Mouse (Mus musculus) kidney, postnatal 36 days (tissue): Measurements from ENCODE around the gene Psmd11.
A peak's percentile ranks its signal among the peaks of the same experiment; 100 is the strongest.
"Not testable (repeated sequence)": the region's sequence is repeated elsewhere in the genome, so short reads cannot be mapped to it uniquely, and the experiment has no call there.

ENCODE experiments used
- DNase-seq, 2 experiments: peaks; one replicate each; pipeline ENCODE4 v3.0.0; 2021 to 2022; ENCODE audit warnings: mixed read lengths in 2 of 2

The Psmd11 gene

DNA sequence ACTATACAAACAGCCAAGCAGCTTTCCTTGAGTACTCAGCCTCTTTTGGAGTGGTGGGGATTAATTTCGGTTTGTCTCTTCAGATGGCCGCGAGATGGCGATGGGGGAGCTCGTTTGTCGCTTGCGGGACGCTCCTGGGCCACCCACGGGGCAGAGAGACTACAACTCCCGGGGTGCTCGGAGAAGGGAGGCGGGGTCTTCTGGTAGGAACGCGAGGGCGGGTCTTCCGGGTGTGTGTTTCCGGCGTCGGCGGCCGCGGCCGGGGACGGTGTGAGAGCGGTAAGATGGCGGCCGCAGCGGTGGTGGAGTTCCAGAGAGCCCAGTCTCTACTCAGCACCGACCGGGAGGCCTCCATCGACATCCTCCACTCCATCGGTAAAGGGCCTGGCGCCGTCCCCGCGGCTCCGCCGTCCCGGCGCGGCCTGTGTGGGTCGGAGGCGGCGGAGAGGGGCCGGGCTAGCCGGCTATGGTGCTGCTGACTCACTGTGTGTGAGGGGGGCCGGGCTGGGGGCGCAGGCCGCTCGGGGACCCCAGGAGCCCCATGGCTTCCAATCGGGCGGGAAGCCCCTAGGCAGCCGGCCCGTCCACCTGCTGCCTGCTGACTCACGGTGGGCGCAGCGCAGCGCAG is at the start of gene Psmd11:
Psmd11 (plus strand) TSS at position 235 of the 628 bp plus-strand sequence.
- DNase-seq: peak; percentile 97 to 98

DNA sequence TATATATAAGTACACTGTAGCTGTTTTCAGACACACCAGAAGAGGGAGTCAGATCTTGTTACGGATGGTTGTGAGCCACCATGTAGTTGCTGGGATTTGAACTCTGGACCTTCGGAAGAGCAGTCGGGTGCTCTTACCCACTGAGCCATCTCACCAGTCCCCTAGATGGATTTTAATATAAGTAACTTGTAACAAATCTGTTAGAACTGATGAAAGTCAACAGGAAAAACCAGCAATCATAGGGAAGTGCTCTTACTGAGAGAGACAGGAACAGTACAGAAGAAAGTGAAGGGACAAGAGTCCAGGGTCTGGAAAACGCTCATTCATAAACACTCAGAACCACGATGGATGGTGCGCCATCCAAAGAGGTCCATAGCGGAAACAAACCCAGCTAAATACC is 49.2 kb upstream of the Psmd11 start:
- DNase-seq: not testable (repeated sequence)

DNA sequence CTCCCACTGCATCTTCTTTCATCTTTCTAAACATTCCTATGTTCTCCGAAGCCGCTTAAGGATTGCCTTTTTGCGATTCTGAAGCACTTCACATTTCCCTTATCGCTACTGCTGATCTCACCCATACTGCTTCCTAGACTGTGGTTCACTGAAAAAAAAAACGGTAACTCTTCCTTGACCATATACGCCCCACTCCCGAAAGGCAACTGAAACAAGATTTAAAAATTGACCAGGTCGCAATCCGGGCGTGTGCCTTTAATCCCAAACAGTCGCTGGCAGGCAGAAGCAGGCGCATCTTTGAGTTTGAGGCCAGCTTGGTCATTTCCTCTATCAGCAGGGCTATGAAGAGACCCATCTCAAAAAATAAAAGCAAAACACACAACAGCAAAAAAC is 45.8 kb upstream of the Psmd11 start:
- peak; percentile 35 to 44 for DNase-seq

DNA sequence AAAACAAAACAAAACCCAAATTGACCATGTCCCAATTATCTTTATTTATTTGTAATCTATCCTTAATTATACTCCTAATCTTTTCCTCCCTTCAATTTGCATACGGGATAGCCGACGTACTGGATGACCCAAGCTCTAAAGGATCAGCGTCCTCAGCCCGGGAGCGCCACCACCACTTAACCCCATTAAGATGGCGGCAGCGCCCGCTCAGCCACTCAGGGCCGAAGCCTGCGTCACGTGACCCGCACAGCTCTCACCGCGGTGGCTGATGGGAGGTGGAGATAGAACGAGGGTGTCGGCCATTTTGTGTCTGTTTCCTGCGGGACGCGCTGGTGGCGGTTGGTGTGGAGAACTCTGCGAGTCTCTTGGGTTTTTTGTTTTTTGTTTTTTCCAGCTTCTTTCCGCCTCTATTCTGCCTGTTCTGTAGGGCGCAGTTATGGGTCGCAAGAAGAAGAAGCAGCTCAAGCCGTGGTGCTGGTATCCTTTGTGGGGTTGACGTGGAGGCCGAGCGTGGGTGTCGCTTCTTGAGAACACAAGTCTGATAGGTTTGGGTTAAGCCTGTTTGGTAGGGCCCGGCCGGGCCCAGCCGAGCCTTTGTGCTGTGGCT is 45.3 kb upstream of the Psmd11 start, which contains the start of gene Zfp207:
Zfp207 (plus strand) TSS at position 261 of the 607 bp plus-strand sequence.
- peak; percentile 99 for DNase-seq

DNA sequence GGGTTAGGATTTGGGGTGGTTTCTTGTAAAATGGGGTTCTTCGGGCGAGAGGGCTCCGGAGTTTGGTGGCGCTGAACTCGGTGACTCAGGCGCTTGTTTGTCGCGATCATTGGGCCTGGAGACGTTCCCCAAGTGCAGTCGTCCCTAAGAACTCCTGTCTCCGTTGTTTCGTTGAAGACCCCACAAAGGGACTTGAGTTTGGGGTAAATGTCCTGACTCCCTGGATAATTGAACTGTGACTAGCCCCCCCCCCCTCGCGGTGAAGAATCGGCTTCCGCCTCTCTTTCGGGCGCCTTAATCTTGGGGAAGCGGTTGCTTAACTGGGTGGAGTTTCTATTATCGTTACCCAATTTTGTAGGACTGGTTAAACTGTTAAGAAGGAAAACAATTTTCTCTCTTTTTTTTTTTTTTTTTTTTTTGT is 44.8 kb upstream of the Psmd11 start:
- peak in 1 of 2 experiments; percentile 56 for DNase-seq

DNA sequence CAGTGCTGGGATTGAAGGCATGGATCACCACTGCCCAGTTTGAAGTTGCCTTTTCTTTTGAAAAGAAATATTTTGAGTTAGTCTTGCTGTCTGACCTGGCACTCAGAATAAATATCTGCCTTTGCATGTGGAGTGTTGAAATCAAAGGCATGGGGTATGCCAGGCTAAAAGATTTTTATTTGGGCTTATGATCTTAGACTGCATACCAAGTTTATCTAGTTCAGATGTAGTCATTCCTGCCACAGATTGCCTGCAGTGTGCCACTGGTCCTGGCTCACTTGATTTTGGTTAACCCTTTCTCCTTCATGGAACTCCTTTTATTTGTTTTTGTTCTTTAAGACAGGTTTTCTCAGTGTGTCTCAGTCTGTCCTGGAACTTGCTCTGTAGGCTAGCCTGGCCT is 44.0 kb upstream of the Psmd11 start:
- peak in 1 of 2 experiments; percentile 10 for DNase-seq

DNA sequence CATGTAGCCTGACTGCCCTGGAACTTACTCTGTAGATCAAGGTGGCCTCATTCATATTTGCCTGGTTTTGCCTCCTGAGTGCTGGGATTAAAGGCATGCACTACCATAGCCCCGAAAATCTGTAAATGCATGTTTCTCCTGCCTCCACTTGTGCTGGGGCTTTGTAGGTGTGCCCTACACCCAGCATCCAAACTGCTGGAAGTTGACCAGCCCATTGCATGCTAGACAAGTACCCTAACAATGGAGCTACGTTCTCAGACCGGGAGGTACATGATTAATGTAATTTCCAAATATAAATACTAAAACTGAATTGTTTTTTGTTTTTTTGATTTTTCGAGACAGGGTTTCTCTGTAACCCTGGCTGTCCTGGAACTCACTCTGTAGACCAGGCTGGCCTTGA is 43.4 kb upstream of the Psmd11 start:
- DNase-seq: peak in 1 of 2 experiments; percentile 5

DNA sequence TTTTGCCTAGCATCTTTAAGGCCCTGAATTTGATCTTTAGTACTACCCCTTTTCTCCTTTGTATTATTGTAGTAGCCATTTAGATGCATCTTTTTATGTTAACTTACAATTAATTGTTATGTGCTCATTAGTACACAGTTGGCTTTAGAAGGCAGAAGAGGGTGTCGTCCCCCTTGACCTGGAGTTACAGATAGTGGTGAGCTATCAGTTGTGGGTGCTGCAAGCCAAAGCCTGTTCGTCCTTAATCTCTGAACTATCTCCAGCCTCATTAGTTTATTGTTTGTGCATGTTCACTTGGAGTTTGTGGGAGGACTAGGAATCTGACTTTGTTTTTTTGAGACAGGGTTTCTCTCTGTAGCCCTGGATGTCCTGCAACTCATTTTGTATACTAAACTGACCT is 41.6 kb upstream of the Psmd11 start:
- no peak for DNase-seq

DNA sequence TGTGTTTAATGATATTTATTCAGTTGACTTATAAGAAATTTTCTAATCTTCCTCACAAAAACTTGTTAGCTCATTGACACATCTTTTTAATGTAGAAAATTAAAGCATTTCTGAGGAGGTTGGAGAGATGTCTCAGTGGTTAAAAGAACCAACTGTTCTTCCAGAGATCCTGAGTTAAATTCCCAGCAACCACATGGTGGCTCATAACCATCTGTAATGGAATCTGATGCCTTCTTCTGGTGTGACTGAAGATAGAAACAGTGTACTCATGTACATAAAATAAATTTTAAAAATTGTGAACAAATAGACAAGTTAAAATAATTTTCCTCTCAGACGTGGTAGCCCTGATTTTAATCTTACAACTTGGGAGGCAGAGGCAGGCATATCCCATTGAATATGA is 38.5 kb upstream of the Psmd11 start:
- no peak for DNase-seq

DNA sequence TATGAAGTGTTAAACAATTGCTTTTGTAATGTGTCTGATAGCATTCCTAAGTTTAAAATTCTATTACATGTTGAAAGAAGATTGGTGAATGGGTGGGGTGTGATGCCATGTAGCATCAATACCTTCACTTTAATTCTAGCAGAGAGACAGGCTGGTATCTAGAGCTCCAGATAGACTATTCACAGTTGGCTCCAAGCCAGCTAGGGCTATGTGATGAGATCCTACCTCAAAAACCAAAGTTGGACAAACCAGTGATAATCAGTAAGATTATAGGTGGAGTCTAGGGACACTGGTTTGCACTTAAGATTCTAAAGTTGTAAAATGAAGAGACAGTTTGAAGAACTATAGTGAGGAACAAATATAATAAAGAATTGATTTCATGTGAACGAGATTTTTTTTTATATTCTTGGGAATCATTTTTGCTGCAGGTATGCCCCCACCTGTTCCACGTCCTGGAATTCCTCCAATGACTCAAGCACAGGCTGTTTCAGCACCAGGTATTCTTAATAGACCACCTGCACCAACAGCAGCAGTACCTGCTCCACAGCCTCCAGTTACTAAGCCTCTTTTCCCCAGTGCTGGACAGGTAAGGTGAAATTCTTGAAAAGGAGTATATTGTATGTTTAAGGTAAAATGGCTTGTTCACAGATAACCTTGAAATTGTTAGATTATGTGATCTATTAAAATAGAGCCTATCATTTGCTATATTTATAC is 36.9 kb upstream of the Psmd11 start:
- DNase-seq: no peak

DNA sequence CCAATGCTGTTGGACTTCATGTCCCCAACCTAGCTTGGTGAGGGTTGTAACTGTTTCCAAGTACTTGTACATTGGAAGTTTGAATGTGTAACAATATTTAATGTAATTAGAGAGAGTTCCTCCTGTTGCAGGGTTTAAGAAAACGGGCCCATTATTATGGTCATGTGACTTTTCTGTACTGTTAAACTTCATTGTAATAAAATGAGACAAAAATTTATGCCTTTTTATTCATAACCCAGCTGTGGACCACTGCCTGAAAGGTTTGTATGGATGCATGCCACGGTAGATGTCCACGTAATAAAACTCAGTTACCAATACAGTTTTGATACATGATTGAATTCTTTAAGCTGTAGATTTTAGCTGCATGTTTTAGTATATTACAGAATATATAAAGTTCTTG is 32.5 kb upstream of the Psmd11 start:
- no peak for DNase-seq

DNA sequence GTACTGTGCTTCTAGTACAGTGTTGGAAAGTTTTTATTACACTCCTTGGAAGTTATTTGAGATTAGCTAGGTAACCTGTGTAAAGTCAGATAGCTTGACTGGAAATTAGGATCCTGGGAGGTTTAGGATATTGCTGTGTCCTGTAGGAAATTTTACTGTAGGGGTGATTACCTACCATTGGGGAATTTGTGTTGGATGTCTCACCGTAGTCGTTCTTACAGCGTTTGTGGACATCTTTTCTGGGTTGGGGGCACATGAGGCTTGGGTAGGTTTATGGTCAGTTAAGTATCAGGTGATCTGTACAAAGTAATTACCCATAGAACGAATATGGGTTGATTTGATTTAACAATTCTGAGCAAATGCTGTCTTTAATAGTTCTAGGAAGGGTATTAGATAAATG is 31.8 kb upstream of the Psmd11 start:
- DNase-seq: no peak

DNA sequence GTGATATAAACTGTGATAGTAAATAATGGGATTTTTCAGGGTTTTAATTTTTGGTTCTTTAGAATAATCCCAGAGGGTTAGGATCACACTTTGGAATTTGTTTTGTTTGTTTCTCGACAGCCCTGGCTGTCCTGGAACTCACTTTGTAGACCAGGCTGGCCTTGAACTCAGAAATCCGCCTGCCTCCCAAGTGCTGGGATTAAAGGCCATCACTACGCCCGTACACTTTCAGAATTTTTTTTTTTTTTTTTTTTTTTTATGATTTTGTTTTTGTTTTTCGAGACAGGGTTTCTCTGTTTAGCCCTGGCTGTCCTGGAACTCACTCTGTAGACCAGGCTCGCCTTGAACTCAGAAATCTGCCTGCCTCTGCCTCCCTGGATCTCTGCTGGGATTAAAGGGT is 20.5 kb upstream of the Psmd11 start:
- DNase-seq: not testable (repeated sequence)

DNA sequence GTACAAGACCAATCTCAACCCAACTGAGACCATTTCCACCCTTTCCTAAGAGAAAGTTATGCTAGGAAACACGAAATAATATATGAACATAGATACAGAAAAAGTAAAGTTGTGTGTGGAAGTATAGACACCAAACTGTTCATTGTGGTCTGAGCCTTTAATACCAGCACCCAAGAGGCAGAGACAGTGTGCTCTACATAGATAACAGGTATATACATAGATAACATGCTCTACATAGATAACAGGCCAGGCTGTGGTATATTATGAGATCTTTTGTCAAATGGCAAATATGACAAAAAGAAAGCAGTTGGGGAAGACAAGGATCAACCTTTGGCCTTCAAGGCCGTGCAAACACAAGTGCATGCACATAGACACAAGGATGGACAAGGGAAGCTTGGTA is 18.0 kb upstream of the Psmd11 start:
- no peak for DNase-seq

DNA sequence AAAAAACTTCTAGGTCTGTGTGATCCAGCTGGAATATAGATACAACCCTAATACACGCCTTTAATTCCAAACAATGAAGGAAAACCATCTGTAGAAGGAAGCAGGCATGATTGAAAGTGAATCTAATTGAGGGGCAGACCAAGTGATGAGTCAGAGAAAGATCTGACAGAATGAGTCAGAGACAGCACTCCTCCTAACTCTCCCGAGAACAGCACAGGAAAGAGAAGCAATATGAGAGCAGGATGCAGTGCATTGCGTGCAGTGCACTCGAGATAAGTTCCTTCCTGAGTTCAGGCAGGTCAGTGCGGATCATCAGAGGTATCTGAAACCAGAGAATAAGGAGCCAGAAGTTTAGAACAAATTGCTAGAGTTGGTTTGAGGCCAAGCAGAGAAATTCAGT is 11.3 kb upstream of the Psmd11 start:
- DNase-seq: no peak

DNA sequence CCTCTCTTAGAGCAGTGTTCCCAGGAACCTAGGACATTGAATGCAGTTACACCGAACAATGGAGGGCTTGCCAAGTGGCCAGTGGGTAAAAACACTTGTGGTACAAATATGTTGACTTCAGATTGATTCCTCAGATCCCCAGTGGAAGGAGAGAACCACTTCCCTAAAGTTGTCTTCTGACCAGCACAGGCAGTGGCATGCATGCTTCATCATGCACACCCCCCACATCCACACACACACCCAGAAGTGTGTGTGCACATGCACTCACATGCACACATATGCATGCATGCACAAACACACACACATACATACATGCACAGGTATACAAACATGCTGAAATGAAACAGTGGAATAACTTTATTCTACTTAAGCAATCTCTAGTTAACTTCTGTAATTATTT is 8.7 kb upstream of the Psmd11 start:
- DNase-seq: no peak

DNA sequence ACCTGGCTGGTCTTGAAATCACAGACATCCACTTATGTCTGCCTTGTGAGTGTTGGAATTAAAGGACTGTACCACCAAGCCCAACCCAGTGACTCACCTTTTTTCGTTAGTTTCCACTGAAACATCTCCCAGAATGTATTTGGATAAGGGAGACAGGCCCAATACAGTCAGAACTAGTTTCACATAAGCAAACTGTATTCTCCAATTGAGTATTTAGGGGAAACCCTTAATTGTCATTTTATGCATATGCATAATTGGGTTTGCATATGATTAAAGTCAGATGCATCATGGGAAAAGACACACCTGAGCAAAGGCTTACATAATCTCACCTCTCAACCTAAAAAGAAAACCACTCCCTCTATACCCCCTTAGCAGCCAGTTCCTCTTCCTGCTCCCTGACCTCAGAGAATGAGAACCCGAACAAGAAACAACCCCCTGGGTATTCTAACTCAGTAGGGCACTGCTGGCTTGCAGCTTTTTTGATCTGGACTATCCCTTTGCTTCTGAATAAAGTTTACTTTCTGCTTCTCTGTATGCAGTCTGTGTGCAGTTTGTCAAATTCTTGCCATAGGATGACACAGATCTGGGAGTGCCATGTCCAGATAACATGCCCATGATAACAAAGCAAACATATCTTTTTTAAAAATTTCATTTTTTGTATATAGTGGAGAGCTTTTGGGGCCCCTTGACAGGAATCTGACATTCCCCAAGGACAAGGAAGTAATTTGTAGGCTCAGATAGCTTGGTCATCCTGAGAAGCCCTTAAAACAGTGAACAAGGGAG is 8.0 kb upstream of the Psmd11 start:
- no peak for DNase-seq

DNA sequence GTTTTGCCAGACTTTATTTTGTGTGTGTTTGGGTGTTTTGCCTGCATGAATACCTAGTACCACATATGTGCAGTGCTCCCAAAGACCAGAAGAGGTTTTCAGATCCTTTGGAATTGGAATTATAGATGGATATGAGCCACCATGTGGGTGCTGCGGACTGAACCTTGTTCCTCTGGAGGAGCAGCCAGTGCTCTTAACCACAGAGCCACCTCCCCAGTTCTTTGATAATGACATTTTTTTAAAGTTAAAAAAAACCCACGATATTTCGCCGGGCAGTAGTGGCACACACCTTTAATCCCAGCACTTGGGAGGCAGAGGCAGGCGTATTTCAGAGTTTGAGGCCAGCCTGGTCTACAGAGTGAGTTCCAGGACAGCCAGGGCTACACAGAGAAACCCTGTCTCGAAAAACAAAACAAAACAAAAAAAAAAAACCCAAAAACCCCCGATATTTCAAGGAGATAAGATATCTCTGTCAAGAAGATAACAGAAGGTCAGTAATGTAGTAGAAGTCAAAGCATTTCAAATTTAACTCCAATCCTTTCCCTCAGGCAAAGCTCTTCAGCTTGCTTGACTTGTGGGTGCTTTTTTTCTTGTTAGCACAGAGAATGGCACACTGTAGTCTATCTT is 6.9 kb upstream of the Psmd11 start:
- no peak for DNase-seq

DNA sequence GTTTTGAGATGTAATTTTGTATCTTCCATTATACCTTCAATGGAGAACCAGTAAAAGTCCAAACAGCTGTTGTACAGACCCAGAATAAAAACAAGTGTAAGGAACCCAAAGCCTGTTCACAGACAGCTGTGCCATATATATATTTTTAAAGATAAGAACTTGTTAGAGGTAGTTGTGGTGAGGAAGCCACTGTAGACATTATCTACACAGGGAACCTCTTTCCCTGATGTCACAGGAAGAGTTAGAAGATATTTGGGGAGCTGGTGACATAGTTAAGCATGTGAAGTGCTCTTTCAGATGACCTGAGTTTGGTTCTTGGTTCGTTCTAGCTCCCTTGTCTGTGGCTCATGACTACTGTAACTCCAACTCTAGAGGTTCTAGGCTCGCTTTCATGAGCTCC is 3.7 kb upstream of the Psmd11 start:
- DNase-seq: no peak

DNA sequence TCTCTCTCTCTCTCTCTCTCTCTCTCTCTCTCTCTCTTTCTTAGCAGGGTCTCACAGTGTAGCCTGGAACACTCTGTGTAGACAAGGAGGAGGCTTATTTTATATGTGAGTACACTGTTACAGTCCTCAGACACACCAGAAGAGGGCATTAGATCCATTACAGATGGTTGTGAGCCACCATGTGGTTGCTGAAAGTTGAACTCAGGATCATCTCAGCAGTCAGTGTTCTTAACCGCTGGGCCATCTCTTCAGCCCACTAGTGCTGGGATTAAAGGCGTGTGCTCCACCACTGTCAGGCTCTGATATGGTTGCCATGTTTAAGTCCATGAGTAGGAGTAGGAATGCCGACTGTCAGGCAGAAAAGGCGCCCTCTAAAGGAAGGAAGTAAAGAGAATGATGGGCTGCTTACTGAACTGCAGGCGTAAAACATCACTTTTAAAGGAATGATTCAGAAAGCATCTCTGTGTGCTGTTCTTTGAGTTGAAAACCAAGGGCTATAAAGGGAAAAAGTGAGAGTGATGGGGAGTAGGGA is 3.1 kb upstream of the Psmd11 start:
- DNase-seq: no peak

DNA sequence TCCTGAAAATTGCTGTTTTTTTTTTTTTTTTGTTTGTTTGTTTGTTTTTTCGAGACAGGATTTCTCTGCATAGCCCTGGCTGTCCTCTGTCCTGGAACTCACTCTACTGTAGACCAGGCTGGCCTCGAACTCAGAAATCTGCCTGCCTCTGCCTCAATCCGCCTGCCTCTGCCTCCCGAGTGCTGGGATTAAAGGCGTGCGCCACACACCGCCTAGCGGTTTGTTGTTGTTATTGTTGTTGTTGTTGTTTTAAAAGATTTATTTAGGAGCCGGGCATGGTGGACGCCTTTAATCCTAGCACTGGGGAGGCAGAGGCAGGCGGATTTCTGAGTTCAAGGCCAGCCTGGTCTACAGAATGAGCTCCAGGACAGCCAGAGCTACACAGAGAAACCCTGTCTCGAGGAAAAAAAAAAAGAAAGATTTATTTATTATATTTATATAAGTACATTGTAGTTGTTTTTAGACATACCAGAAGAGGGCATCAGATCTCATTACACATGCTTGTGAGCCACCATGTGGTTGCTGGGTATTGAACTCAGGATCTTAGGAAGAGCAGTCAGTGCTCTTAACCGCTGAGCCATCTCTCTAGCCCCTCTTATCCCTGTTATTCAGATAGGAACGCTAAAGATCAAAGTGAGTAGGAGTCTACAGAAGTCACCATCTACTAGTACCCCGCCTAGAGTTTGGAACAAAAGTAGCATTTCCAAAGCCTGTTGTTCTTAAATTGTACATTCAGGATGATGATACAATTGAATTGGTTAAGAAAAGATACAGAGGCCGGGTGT is 2.2 kb upstream of the Psmd11 start:
- DNase-seq: not testable (repeated sequence)

DNA sequence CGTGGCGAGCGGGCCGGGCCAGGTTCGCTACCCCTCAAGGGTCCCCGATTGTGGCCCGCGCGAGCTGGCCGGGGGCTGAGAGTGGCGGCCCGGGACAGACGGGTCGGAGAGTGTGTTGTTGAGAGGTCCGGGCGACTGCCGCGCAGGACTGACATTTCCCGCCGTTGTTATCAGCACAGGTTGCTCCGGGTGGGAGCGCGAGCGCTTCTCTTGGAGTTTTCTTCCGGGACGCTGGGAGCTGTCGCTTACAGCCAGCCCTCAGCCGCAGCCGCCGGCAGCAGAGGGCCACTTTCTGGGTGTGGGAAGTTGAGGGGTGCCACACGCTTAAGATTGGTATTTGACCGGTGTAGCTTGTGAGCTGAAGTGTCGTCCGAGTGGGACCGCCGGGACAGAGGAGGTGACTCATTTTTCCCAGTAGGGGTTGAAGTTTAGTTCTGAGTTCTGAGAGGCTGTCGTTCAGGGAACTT is 627 bp downstream of the Psmd11 start:
- DNase-seq: peak; percentile 13 to 63
